Mouse (Mus musculus) midbrain, embryonic 10.5 days (tissue): ENCODE data around the gene Metrn. TPM values are rescaled to one million over a fixed set of nuclear protein-coding genes. Genes with fewer than 3 reads are reported as not detected.

ENCODE experiments used
- DNase-seq: peaks from one replicate; pipeline ENCODE4 v3.0.0-alpha.2; 2017; ENCODE audit warnings: low spot score
- H3K27ac ChIP-seq: fragments of 300-500 bp; sonication (generic); replicated peaks from 2 replicates; pipeline ENCODE4 v1.5.1; 2016; ENCODE audit warnings: mild to moderate bottlenecking
- H3K27me3 ChIP-seq: fragments of 300-500 bp; sonication (generic); 2 replicates; pipeline ENCODE4 v1.6.1; 2016; ENCODE audit warnings: low read depth, mild to moderate bottlenecking; ENCODE audit not compliant: poor library complexity, severe bottlenecking
- H3K36me3 ChIP-seq: fragments of 300-500 bp; sonication (generic); 2 replicates; pipeline ENCODE4 v1.6.1; 2016; ENCODE audit warnings: mild to moderate bottlenecking, moderate library complexity
- H3K4me1 ChIP-seq: fragments of 300-500 bp; sonication (generic); 2 replicates; pipeline ENCODE4 v1.6.1; 2016
- H3K4me3 ChIP-seq: fragments of 300-500 bp; sonication (generic); 2 replicates; pipeline ENCODE4 v1.5.1; 2016; ENCODE audit warnings: mild to moderate bottlenecking, moderate library complexity
- H3K9me3 ChIP-seq: fragments of 300-500 bp; sonication (generic); replicated peaks from 2 replicates; pipeline ENCODE4 v1.6.1; 2016; ENCODE audit warnings: mild to moderate bottlenecking
- WGBS: fragments of 180-500 bp; shearing (Covaris S2); methylation state at CpG from one replicate; pipeline ENCODE4 v1.1.7; 2016; 5-methylcytosine and 5-hydroxymethylcytosine counted together
- microRNA-seq: library from miRNA; unstranded; fragments of <30 nt; microRNA quantifications from one replicate; pipeline ENCODE4, GENCODE M21; 2017
- polyA plus RNA-seq: library from polyadenylated mRNA; unstranded; fragments of >200 nt; fragmentation: Nextera tagmentation; extraction: Ambion mirVana; gene quantifications from 2 replicates; pipeline ENCODE4 v1.2.1, GENCODE M21; 2016

The Metrn gene
- polyA plus RNA-seq, 1 experiment from 2014 or later, result 205 TPM

GRCm38 (mm10) chr17:25749314-25749713 lies 47.6 kb downstream of the Metrn start:
- Histone ChIP-seq H3K27ac (no peak overlapping the region), H3K36me3 (no peaks in the 10 kb centered on the region), H3K9me3 (no peaks in the 10 kb centered on the region), H3K27me3 (peaks cover 5% of the 10 kb centered on the region; the same call in 1 of the 2 replicates), H3K4me1 (peaks cover 5% of the 10 kb centered on the region; the same call in 1 of the 2 replicates), H3K4me3 (no peak overlapping the region)
- 89% methylated on average over 6 of the region's 6 CpGs for WGBS
- DNase-seq, result no peak

GRCm38 (mm10) chr17:25748238-25748637 lies 48.7 kb downstream of the Metrn start:
- no peaks in the 10 kb centered on the region for H3K36me3 ChIP-seq
- H3K9me3 ChIP-seq, result no peaks in the 10 kb centered on the region
- DNase-seq, result no peak
- 91% methylated on average over 4 of the region's 4 CpGs for WGBS
- H3K4me1 ChIP-seq, result peaks cover 5% of the 10 kb centered on the region; the same call in 1 of the 2 replicates
- H3K4me3 ChIP-seq, result no peak overlapping the region
- H3K27me3 ChIP-seq, result no peaks in the 10 kb centered on the region; the same call in 1 of the 2 replicates
- H3K27ac ChIP-seq, result no peak overlapping the region

- H3K36me3 ChIP-seq, result no peaks in the 10 kb centered on the region
- no peaks in the 10 kb centered on the region for H3K27me3 ChIP-seq
- no peak for DNase-seq
- peaks cover 5% of the 10 kb centered on the region; the same call in 1 of the 2 replicates for H3K4me1 ChIP-seq
- H3K4me3 ChIP-seq, result no peak overlapping the region
- H3K9me3 ChIP-seq, result no peaks in the 10 kb centered on the region
- H3K27ac ChIP-seq, result no peak overlapping the region
- WGBS, result 79% methylated on average over 10 of the region's 10 CpGs
Measured at GRCm38 (mm10) chr17:25744311-25744710, 52.6 kb downstream of the Metrn start.

GRCm38 (mm10) chr17:25743831-25744230 lies 53.1 kb downstream of the Metrn start:
- DNase-seq, result no peak
- no peak overlapping the region for H3K27ac ChIP-seq
- no peaks in the 10 kb centered on the region for H3K9me3 ChIP-seq
- 95% methylated on average over 9 of the region's 9 CpGs for WGBS
- no peaks in the 10 kb centered on the region for H3K27me3 ChIP-seq
- H3K4me3 ChIP-seq, result no peak overlapping the region
- H3K36me3 ChIP-seq, result no peaks in the 10 kb centered on the region
- H3K4me1 ChIP-seq, result peaks cover 5% of the 10 kb centered on the region; the same call in 1 of the 2 replicates

Small RNAs within 50 kb of the gene (microRNA-seq; reads per million reads assigned to microRNA genes)
- not detected for gene Gm25083
- not detected for gene Mir3082
- gene Mir6966, result not detected

Other genes starting within 250 kb of the Metrn start
- gene Sox8, start 226.4 kb downstream of the Metrn start, polyA plus RNA-seq, result 2.4 and 3.3 TPM in 2 replicates
- 22.3 and 22.6 TPM in 2 replicates for gene Lmf1, start 218.1 kb downstream of the Metrn start, polyA plus RNA-seq
- 0.51 and 0.77 TPM in 2 replicates for gene Gng13, start 80.0 kb downstream of the Metrn start, polyA plus RNA-seq
- gene Chtf18, start 69.7 kb downstream of the Metrn start, polyA plus RNA-seq, result 55.9 and 58.9 TPM in 2 replicates
- gene Rpusd1, start 69.5 kb downstream of the Metrn start, polyA plus RNA-seq, result 22.5 and 24.7 TPM in 2 replicates
- not detected in 2 replicates for gene Mslnl, start 61.1 kb downstream of the Metrn start, polyA plus RNA-seq
- gene Msln, start 42.8 kb downstream of the Metrn start, polyA plus RNA-seq, result 0.16 TPM in 1 of 2 replicates, not detected in the other
- gene Narfl, start 23.4 kb downstream of the Metrn start, polyA plus RNA-seq, result 28.1 and 29.5 TPM in 2 replicates
- 75.8 and 103 TPM in 2 replicates for gene Haghl, start 11.5 kb downstream of the Metrn start, polyA plus RNA-seq
- gene Ccdc78, start 10.6 kb downstream of the Metrn start, polyA plus RNA-seq, result 0.79 and 1.2 TPM in 2 replicates
- 71.8 and 88.0 TPM in 2 replicates for gene Fam173a, start 4.2 kb downstream of the Metrn start, polyA plus RNA-seq
- 2.9 TPM in 1 of 2 replicates, not detected in the other for gene AC134908.4, start 1.5 kb downstream of the Metrn start, polyA plus RNA-seq
- 9.3 and 12.4 TPM in 2 replicates for gene Fbxl16, start 11.9 kb upstream of the Metrn start, polyA plus RNA-seq
- gene Wdr24, start 26.5 kb upstream of the Metrn start, polyA plus RNA-seq, result 31.7 and 32.2 TPM in 2 replicates
- 58.7 and 68.4 TPM in 2 replicates for gene Jmjd8, start 31.7 kb upstream of the Metrn start, polyA plus RNA-seq
- 381 and 403 TPM in 2 replicates for gene Stub1, start 36.3 kb upstream of the Metrn start, polyA plus RNA-seq
- gene Rhbdl1, start 40.2 kb upstream of the Metrn start, polyA plus RNA-seq, result 1.7 and 2.7 TPM in 2 replicates
- gene Gm20683, start 44.6 kb upstream of the Metrn start, polyA plus RNA-seq, result 1.7 and 2.2 TPM in 2 replicates
- 23.9 and 25.2 TPM in 2 replicates for gene Rhot2, start 47.7 kb upstream of the Metrn start, polyA plus RNA-seq
- 53.4 and 53.9 TPM in 2 replicates for gene Wdr90, start 64.4 kb upstream of the Metrn start, polyA plus RNA-seq
- 9.9 and 17.1 TPM in 2 replicates for gene Mcrip2, start 71.6 kb upstream of the Metrn start, polyA plus RNA-seq
- gene Mettl26, start 77.9 kb upstream of the Metrn start, polyA plus RNA-seq, result 74.3 and 80.4 TPM in 2 replicates
- gene Wfikkn1, start 83.7 kb upstream of the Metrn start, polyA plus RNA-seq, result 6.1 and 19.7 TPM in 2 replicates
- 29.8 and 33.6 TPM in 2 replicates for gene Rab40c, start 122.6 kb upstream of the Metrn start, polyA plus RNA-seq
- 64.8 and 67.8 TPM in 2 replicates for gene Pigq, start 147.8 kb upstream of the Metrn start, polyA plus RNA-seq
- 0.34 TPM in 1 of 2 replicates, not detected in the other for gene Nhlrc4, start 147.8 kb upstream of the Metrn start, polyA plus RNA-seq
- gene A930017K11Rik, start 155.4 kb upstream of the Metrn start, polyA plus RNA-seq, result 0.06 and 0.19 TPM in 2 replicates
- 27.6 and 29.5 TPM in 2 replicates for gene Capn15, start 188.7 kb upstream of the Metrn start, polyA plus RNA-seq